Mouse (Mus musculus): Measurements from ENCODE around the gene Eps15.

DNA sequence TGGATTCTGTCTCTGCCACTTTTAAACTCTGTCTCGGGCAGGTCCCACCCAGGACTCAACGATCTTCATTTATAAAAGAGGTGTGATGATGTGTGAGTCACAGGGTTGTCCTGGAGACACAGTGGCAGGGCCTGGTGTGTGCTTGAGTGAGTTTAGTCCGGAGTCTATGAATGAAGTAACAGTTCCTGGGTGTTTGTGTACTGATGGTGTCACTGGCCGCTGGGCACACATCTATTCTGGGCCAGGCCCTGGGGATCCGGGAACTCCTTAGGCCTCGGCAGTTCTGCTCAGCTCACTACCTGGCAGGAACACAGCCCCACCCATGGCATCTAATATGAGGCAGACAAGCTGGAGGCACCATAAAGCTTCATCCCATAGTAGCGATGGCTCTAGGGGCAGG is 141.5 kb downstream of the Eps15 start:
- TF ChIP-seq CTCF (IDR thresholded peaks at IDR 0.05; ENCODE audit: low read depth) (no peak), EP300 (IDR thresholded peaks at IDR 0.05; ENCODE audit: low read depth) (no peak)
